Mouse (Mus musculus): Measurements from ENCODE around the gene Zc3h10.

DNA sequence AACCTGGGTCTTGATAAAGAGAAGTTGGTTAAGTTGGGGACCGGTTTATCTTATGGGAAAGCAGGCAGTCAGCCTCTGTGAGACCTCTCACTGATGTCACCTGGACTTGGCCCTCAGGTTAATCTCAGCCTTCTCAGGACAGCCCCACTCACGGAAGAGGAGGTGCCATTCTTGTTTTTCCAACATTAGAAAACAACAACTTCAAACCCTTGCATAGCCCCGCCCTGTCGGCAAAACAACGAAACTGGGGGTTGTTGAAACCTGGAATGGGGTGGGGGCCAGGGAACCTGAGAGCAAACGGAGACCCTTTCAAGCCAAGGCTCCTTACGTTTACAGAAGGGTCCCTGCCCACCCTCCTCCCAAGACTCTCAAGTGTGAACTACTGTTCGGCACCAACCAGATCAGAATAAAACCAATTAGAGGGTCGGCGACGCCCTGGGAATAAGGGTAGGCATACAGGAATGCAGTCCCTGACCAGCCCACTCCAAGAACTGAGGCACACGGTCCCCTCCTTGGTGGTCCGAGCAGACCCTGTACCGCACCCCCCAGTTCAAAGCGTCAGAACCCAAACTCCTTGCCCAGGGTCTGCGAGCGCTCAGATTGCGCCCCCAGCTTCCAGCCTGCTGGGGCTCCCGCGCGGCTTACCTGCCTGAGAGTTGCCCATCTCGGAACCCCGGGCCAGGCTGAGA is 41.3 kb upstream of the Zc3h10 start:
- TF ChIP-seq POLR2A (IDR thresholded peaks at IDR 0.05; ENCODE audit: insufficient read depth, low read length) (no peak), CTCF (IDR thresholded peaks at IDR 0.05; ENCODE audit: low read depth, low read length) (no peak), EP300 (IDR thresholded peaks at IDR 0.05; ENCODE audit: insufficient read depth, low read depth, low read length) (no peak)
